Mouse (Mus musculus) inflammation-experienced regulatory T-cells, adult 16 weeks (primary cell): ENCODE results near the gene Gm9944. TPM values are rescaled to one million over a fixed set of nuclear protein-coding genes. Genes with fewer than 3 reads are reported as not detected.

Experiments
- polyA plus RNA-seq: library from polyadenylated mRNA; unstranded; fragments of 100-300 nt; shearing (Covaris generic); gene quantifications from one replicate; pipeline ENCODE4 v1.2.1, GENCODE M21; 2017

Gm9944 gene
- polyA plus RNA-seq = not detected

DNA sequence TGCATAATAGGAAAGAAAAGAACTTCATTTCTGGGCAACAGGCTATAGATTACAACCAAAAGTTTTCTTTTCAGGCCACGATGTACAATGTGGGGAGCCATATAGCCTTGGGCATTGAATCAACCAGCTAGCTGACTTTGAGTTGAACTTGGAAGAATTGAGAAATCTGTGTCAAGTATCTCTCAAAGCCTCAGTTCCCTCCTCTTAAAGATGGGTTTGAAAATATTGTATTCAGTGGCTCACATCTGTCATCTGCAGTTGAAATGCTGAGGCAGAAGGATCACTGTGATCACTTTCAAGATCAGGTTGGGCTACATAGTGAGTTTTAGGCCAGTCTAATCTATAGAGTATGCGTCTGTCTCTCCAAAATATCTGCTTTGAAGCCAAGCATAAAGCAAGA, at the start of gene Gm9944:
Gm9944 (minus strand) TSS at position 101 of the 400 bp plus-strand sequence.

GRCm38 (mm10) chr4:144463656-144464055, 10.5 kb upstream of the Gm9944 start, which contains the start of gene Aadacl3:
Aadacl3 (minus strand) TSS chr4:144463756.

GRCm38 (mm10) chr4:144438672-144439071, 14.4 kb downstream of the Gm9944 start, which contains the start of gene 1700012P22Rik:
1700012P22Rik (minus strand) TSS chr4:144438772.

GRCm38 (mm10) chr4:144408290-144408689, 44.8 kb downstream of the Gm9944 start, which contains the start of gene Pramef12:
Pramef12 (minus strand) TSS chr4:144408464.

Other genes starting within 250 kb of the Gm9944 start
- gene C87977, start 240.0 kb downstream of the Gm9944 start, polyA plus RNA-seq = not detected
- not detected for gene Pramel5, start 172.8 kb downstream of the Gm9944 start, polyA plus RNA-seq
- gene Gm13128, start 123.1 kb downstream of the Gm9944 start, polyA plus RNA-seq = not detected
- 0.13 TPM for gene Gm13119, start 95.4 kb downstream of the Gm9944 start, polyA plus RNA-seq
- gene Pramef20, start 75.4 kb downstream of the Gm9944 start, polyA plus RNA-seq = not detected
- not detected for gene Pramef12, start 44.9 kb downstream of the Gm9944 start, polyA plus RNA-seq
- gene 1700012P22Rik, start 14.5 kb downstream of the Gm9944 start, polyA plus RNA-seq = not detected
- not detected for gene Aadacl3, start 10.4 kb upstream of the Gm9944 start, polyA plus RNA-seq
- gene 9430007A20Rik, start 66.5 kb upstream of the Gm9944 start, polyA plus RNA-seq = not detected
- not detected for gene Gm13124, start 111.8 kb upstream of the Gm9944 start, polyA plus RNA-seq
- gene Aadacl4, start 160.4 kb upstream of the Gm9944 start, polyA plus RNA-seq = not detected
- gene Gm436, start 233.1 kb upstream of the Gm9944 start, polyA plus RNA-seq = not detected